Mouse (Mus musculus): ENCODE data around the gene Mgat3. TPM values are rescaled to one million over a fixed set of nuclear protein-coding genes. Genes with fewer than 3 reads are reported as not detected.

Gene Mgat3
- polyA plus RNA-seq, 1 experiment from 2014 or later, result 5.8 TPM

DNA sequence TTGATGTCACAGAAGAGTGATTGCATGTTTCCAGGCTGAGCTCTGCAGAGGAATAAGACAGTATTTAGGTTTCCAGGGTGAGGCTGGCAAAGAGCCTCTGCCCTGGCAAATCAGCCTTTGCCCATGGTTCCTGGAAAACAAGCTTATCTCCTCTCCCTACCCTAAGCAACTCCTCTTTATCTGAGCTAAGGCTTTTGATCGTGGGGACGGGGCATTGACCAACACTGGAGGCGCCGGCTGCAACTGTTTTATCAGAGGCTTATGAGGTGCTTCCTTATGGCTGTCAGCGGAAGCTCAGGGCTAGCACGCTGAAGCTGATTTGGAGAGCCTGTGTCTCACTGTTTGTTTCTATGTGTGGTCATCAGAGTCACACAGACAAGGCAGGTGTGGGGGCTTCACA, 77.1 kb downstream of the Mgat3 start:
- Histone ChIP-seq H3K4me3 (ENCODE audit: low read depth, low read length) (no peak overlapping the region), H3K27me3 (ENCODE audit: control insufficient read depth, insufficient read depth, low read length) (no peaks in the 10 kb centered on the region), H3K9me3 (ENCODE audit: control insufficient read depth, low read length) (no peaks in the 10 kb centered on the region), H3K27ac (replicated peaks) (no peak overlapping the region; the same call in 1 of the 2 replicates), H3K4me1 (replicated peaks; ENCODE audit: control insufficient read depth, insufficient read depth) (peaks cover 2% of the 10 kb centered on the region; the same call in 1 of the 2 replicates), H3K4me2 (replicated peaks; ENCODE audit: low read depth) (no peak overlapping the region), H3K36me3 (ENCODE audit: control insufficient read depth, insufficient read depth, low read length) (peaks cover 39% of the 10 kb centered on the region), H3K9ac (ENCODE audit: low read length) (no peak overlapping the region)
- ATAC-seq (ENCODE audit: low FRiP score, low TSS enrichment) (no peak), DNase-seq (ENCODE audit: low spot score) (no peak)
- TF ChIP-seq EP300 (optimal IDR thresholded peaks at IDR 0.05) (no peak), CTCF (IDR thresholded peaks at IDR 0.05; ENCODE audit: low read depth) (no peak)
- WGBS, result 74% methylated on average over 6 of the region's 6 CpGs

DNA sequence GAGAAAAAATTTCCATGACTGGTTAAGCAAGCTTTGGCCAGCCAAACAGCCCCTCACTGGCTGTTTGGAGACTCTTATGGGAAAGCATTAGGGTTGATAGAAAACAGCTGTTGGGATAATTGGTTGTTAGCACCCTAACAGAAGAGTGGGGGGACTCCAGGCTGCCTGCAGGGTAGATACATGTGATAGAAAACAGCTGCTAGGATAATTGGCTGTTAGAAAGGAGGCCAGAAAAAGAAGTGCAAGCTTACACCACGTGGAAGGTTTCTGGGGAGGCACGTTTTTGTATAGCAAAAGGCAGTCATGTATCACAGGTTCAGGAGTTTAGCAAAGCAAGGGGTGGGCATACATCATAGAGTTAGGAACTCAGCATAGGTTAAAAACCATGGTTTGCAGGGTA, 80.0 kb downstream of the Mgat3 start:
- DNase-seq (ENCODE audit: low spot score) (no peak), ATAC-seq (ENCODE audit: low FRiP score, low TSS enrichment) (no peak)
- no peak overlapping the region for H3K4me2 ChIP-seq (replicated peaks; ENCODE audit: low read depth)
- H3K9ac ChIP-seq (ENCODE audit: low read length), result no peak overlapping the region
- peak overlapping the region; percentile 100 for H3K27ac ChIP-seq (replicated peaks)
- TF ChIP-seq CTCF (IDR thresholded peaks at IDR 0.05; ENCODE audit: low read depth) (no peak), EP300 (optimal IDR thresholded peaks at IDR 0.05) (no peak)
- no peaks in the 10 kb centered on the region for H3K9me3 ChIP-seq (ENCODE audit: control insufficient read depth, low read length)
- H3K36me3 ChIP-seq (ENCODE audit: control insufficient read depth, insufficient read depth, low read length), result peaks cover 35% of the 10 kb centered on the region
- peaks cover 9% of the 10 kb centered on the region for H3K4me1 ChIP-seq (replicated peaks; ENCODE audit: control insufficient read depth, insufficient read depth)
- no peak overlapping the region for H3K4me3 ChIP-seq (ENCODE audit: low read depth, low read length)
- 22% methylated on average over 2 of the region's 2 CpGs for WGBS
- no peaks in the 10 kb centered on the region for H3K27me3 ChIP-seq (ENCODE audit: control insufficient read depth, insufficient read depth, low read length)

DNA sequence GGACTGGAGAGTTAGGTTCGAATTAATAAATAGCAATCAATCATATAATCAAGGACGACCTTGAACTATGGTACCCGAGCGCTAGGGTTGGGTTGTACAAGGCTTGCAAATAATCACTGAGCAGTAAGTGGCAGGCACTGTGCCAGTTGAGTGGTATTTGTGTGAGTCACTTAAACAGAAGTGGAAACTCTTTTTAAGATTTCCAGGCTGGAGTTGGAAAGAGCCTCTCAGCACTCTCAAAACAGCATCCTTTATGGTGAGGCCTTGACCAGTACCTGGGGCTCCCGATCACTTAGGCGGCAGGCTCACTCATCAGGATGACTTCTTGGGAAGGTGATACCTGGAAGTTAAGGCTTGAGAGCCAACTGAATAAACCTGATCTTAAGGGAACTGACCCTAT, 80.7 kb downstream of the Mgat3 start:
- WGBS, result 14% methylated on average over 6 of the region's 6 CpGs

DNA sequence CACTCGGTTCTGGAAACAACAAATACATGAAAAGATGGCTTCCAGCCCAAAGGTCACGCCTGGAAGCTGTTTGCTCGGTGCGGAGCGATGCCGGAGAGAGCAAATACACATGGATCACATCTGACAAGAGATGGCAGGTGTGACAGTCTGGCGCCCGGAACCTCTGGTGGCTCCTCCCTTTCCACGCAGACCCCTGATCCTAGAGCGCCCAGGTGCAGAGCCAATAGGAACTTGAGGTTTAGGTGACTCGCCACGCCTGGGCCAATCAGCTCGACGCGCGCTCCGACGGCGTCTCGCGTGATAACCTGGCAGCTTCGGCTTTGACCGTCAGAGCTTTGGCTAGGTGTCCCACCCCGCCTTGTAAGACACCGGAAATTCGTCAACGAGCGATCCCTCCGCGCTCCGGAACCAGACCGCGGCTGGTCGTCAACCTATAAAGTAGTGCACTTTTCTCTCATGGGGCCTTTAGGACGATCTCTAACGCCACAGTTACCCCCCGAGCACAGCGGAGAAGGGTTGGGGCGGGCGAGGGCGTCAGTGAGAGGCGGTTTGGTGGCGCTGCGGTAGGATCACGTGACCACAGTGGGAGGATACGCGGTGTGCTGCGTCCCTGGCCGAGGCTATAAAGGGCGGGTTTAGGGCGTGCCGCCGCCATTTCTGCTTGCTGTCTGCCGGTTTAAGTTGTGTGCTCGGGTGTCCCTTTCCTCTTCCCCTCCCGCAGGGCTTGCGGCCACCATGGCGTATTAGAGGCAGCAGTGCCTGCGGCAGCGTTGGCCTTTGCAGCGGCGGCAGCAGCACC, 81.5 kb downstream of the Mgat3 start, which contains the start of gene Atf4:
Atf4 (plus strand) TSS at position 338 of the 799 bp plus-strand sequence.
- under 1% methylated on average over 62 of the region's 62 CpGs for WGBS
- ATAC-seq (ENCODE audit: low FRiP score, low TSS enrichment), result peak; percentile 91

More for the DNA sequence above, 80.7 kb downstream of the Mgat3 start:
- Histone ChIP-seq H3K4me3 (ENCODE audit: low read depth, low read length) (peak overlapping the region; percentile 98), H3K9ac (ENCODE audit: low read length) (peak overlapping the region; percentile 68), H3K4me1 (replicated peaks; ENCODE audit: control insufficient read depth, insufficient read depth) (peaks cover 9% of the 10 kb centered on the region), H3K9me3 (ENCODE audit: control insufficient read depth, low read length) (no peaks in the 10 kb centered on the region), H3K27me3 (ENCODE audit: control insufficient read depth, insufficient read depth, low read length) (no peaks in the 10 kb centered on the region), H3K36me3 (ENCODE audit: control insufficient read depth, insufficient read depth, low read length) (peaks cover 29% of the 10 kb centered on the region), H3K27ac (replicated peaks) (peak overlapping the region; percentile 100), H3K4me2 (replicated peaks; ENCODE audit: low read depth) (peak overlapping the region; percentile 88)
- TF ChIP-seq EP300 (optimal IDR thresholded peaks at IDR 0.05) (no peak), CTCF (IDR thresholded peaks at IDR 0.05; ENCODE audit: low read depth) (no peak)
- ATAC-seq (ENCODE audit: low FRiP score, low TSS enrichment) (no peak), DNase-seq (ENCODE audit: low spot score) (peak; percentile 69)

DNA sequence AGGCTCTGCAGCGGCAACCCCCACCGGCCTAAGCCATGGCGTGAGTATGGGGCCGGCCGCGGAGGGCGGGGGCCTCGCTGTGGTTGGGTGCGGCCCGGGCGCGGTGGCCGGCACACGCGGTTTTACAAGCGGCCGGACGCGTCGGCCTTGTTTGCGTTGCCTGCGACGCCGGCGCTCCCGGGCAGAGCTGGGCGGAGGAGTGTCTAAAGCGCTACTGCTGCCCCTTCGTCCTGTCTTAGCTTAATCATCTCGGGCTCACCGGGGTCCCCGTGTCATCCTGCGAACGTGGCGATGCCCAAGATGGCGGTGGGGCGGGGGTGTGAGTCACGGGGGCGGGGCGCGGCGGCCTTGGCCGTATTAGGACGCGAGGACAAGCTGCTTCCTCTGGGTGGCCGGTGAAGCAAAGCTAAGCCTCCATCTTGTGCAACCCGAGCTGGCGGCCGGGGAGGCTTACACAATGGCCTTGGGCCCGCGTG, 82.2 kb downstream of the Mgat3 start:
- no peaks in the 10 kb centered on the region for H3K27me3 ChIP-seq (ENCODE audit: control insufficient read depth, insufficient read depth, low read length)
- DNase-seq (ENCODE audit: low spot score) (peak; percentile 94), ATAC-seq (ENCODE audit: low FRiP score, low TSS enrichment) (peak; percentile 70)
- peak overlapping the region; percentile 100 for H3K27ac ChIP-seq (replicated peaks)
- H3K4me2 ChIP-seq (replicated peaks; ENCODE audit: low read depth), result peak overlapping the region; percentile 88
- peaks cover 9% of the 10 kb centered on the region for H3K4me1 ChIP-seq (replicated peaks; ENCODE audit: control insufficient read depth, insufficient read depth)
- WGBS, result under 1% methylated on average over 35 of the region's 51 CpGs
- peak overlapping the region; percentile 98 for H3K4me3 ChIP-seq (ENCODE audit: low read depth, low read length)
- peaks cover 20% of the 10 kb centered on the region for H3K36me3 ChIP-seq (ENCODE audit: control insufficient read depth, insufficient read depth, low read length)
- peak; percentile 11 for TF ChIP-seq EP300 (optimal IDR thresholded peaks at IDR 0.05)
- peak; percentile 10; the same call in 1 of the 2 replicates for TF ChIP-seq CTCF (IDR thresholded peaks at IDR 0.05; ENCODE audit: low read depth)
- H3K9me3 ChIP-seq (ENCODE audit: control insufficient read depth, low read length), result no peaks in the 10 kb centered on the region
- peak overlapping the region; percentile 100 for H3K9ac ChIP-seq (ENCODE audit: low read length)

More for the DNA sequence above, 81.5 kb downstream of the Mgat3 start, which contains the start of gene Atf4:
- peak within 1 kb of the TSS; percentile 98 for H3K4me3 ChIP-seq (ENCODE audit: low read depth, low read length)
- H3K27me3 ChIP-seq (ENCODE audit: control insufficient read depth, insufficient read depth, low read length), result no peaks in the 10 kb centered on the region
- H3K9ac ChIP-seq (ENCODE audit: low read length), result peak within 1 kb of the TSS; percentile 100
- H3K36me3 ChIP-seq (ENCODE audit: control insufficient read depth, insufficient read depth, low read length), result peaks cover 23% of the 10 kb centered on the region
- H3K4me2 ChIP-seq (replicated peaks; ENCODE audit: low read depth), result peak within 1 kb of the TSS; percentile 88
- no peaks in the 10 kb centered on the region for H3K9me3 ChIP-seq (ENCODE audit: control insufficient read depth, low read length)
- DNase-seq (ENCODE audit: low spot score), result peak; percentile 98
- TF ChIP-seq EP300 (optimal IDR thresholded peaks at IDR 0.05) (peak; percentile 95), CTCF (IDR thresholded peaks at IDR 0.05; ENCODE audit: low read depth) (no peak)
- peaks cover 9% of the 10 kb centered on the region for H3K4me1 ChIP-seq (replicated peaks; ENCODE audit: control insufficient read depth, insufficient read depth)
- peak within 1 kb of the TSS; percentile 100 for H3K27ac ChIP-seq (replicated peaks)

DNA sequence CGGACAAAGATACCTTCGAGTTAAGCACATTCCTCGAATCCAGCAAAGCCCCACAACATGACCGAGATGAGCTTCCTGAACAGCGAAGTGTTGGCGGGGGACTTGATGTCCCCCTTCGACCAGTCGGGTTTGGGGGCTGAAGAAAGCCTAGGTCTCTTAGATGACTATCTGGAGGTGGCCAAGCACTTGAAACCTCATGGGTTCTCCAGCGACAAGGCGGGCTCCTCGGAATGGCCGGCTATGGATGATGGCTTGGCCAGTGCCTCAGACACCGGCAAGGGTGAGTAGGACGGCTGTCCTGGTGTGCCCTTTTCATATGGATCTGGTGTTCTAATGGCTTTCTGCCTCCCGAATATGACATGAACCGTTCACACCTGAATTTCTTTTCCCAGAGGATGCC, 82.7 kb downstream of the Mgat3 start:
- H3K4me3 ChIP-seq (ENCODE audit: low read depth, low read length), result peak overlapping the region; percentile 98
- 5% methylated on average over 16 of the region's 16 CpGs for WGBS
- no peaks in the 10 kb centered on the region for H3K27me3 ChIP-seq (ENCODE audit: control insufficient read depth, insufficient read depth, low read length)
- peak overlapping the region; percentile 88 for H3K4me2 ChIP-seq (replicated peaks; ENCODE audit: low read depth)
- ATAC-seq (ENCODE audit: low FRiP score, low TSS enrichment) (no peak), DNase-seq (ENCODE audit: low spot score) (no peak)
- TF ChIP-seq EP300 (optimal IDR thresholded peaks at IDR 0.05), result no peak
- no peak; the same call in 1 of the 2 replicates for TF ChIP-seq CTCF (IDR thresholded peaks at IDR 0.05; ENCODE audit: low read depth)
- peaks cover 18% of the 10 kb centered on the region for H3K36me3 ChIP-seq (ENCODE audit: control insufficient read depth, insufficient read depth, low read length)
- peak overlapping the region; percentile 100 for H3K27ac ChIP-seq (replicated peaks)
- no peaks in the 10 kb centered on the region for H3K9me3 ChIP-seq (ENCODE audit: control insufficient read depth, low read length)
- peaks cover 9% of the 10 kb centered on the region for H3K4me1 ChIP-seq (replicated peaks; ENCODE audit: control insufficient read depth, insufficient read depth)
- peak overlapping the region; percentile 100 for H3K9ac ChIP-seq (ENCODE audit: low read length)
